Mouse (Mus musculus) kidney, postnatal 0 days (tissue): ENCODE results near the gene Miga2. TPM values are rescaled to one million over a fixed set of nuclear protein-coding genes. Genes with fewer than 3 reads are reported as not detected.

Experiments used
- ATAC-seq: fragments of 200-750 bp; cut with Nextera tagmentation; replicated peaks from 2 replicates; pipeline ENCODE4 v1.8.0; 2017; ENCODE audit warnings: low read depth, moderate number of reproducible peaks, moderate TSS enrichment, moderate library complexity; ENCODE audit not compliant: low FRiP score
- DNase-seq: peaks from one replicate; pipeline ENCODE4 v3.0.0-alpha.2; 2016; ENCODE audit warnings: low spot score
- H3K27ac ChIP-seq: fragments of 300-500 bp; sonication (generic); 2 replicates; pipeline ENCODE4 v1.5.1; 2014; ENCODE audit warnings: mild to moderate bottlenecking
- H3K27me3 ChIP-seq: fragments of 300-500 bp; sonication (generic); 2 replicates; pipeline ENCODE4 v1.6.1; 2014; ENCODE audit warnings: low read length, mixed read lengths; ENCODE audit not compliant: insufficient read depth
- H3K36me3 ChIP-seq: fragments of 300-500 bp; sonication (generic); 2 replicates; pipeline ENCODE4 v1.6.1; 2014; ENCODE audit warnings: low read length, mixed read lengths; ENCODE audit not compliant: insufficient read depth
- H3K4me1 ChIP-seq: fragments of 300-500 bp; sonication (generic); replicated peaks from 2 replicates; pipeline ENCODE4 v1.6.1; 2014; ENCODE audit warnings: antibody characterized with exemption, low read length, mixed read lengths; ENCODE audit not compliant: insufficient read depth
- H3K4me2 ChIP-seq: fragments of 300-500 bp; sonication (generic); 2 replicates; pipeline ENCODE4 v1.6.1; 2014; ENCODE audit warnings: mild to moderate bottlenecking, low read length, moderate library complexity, mixed read lengths
- H3K4me3 ChIP-seq: fragments of 300-500 bp; sonication (generic); replicated peaks from 2 replicates; pipeline ENCODE4 v1.5.1; 2014; ENCODE audit warnings: low read depth, low read length
- H3K9ac ChIP-seq: fragments of 300-500 bp; sonication (generic); 2 replicates; pipeline ENCODE4 v1.6.1; 2014; ENCODE audit warnings: low read depth, low read length
- H3K9me3 ChIP-seq: fragments of 300-500 bp; sonication (generic); replicated peaks from 2 replicates; pipeline ENCODE4 v1.6.1; 2016; ENCODE audit warnings: low read length, inconsistent platforms, mixed read lengths
- CTCF ChIP-seq: IDR thresholded peaks from 2 replicates; pipeline ENCODE4 v1.5.1; 2016; ENCODE audit warnings: antibody characterized with exemption, low read depth, mild to moderate bottlenecking, moderate library complexity
- WGBS: fragments of 180-500 bp; shearing (Covaris S2); extraction: QIAGEN DNeasy Blood & Tissue Kit; methylation state at CpG from one replicate; pipeline ENCODE4 v1.1.7; 2014; 5-methylcytosine and 5-hydroxymethylcytosine counted together
- polyA plus RNA-seq: library from polyadenylated mRNA; unstranded; fragments of >200 nt; fragmentation: Nextera tagmentation; extraction: Ambion mirVana; gene quantifications from 2 replicates; pipeline ENCODE4 v1.2.1, GENCODE M21; 2015

Miga2 gene
- polyA plus RNA-seq, 1 experiment from 2014 or later: 22.2 TPM

- Histone ChIP-seq H3K27me3 (no peaks in the 10 kb centered on the region), H3K4me3 (no peak overlapping the region), H3K4me1 (no peaks in the 10 kb centered on the region), H3K27ac (no peak overlapping the region), H3K9ac (no peak overlapping the region), H3K4me2 (no peak overlapping the region), H3K9me3 (no peaks in the 10 kb centered on the region), H3K36me3 (peaks cover 69% of the 10 kb centered on the region)
- DNase-seq: no peak
- ATAC-seq: no peak
- WGBS: 84% methylated on average over 7 of the region's 7 CpGs
- no peak for TF ChIP-seq CTCF
Measured at GRCm38 (mm10) chr2:30379307-30379706, 15.3 kb downstream of the Miga2 start.

DNA sequence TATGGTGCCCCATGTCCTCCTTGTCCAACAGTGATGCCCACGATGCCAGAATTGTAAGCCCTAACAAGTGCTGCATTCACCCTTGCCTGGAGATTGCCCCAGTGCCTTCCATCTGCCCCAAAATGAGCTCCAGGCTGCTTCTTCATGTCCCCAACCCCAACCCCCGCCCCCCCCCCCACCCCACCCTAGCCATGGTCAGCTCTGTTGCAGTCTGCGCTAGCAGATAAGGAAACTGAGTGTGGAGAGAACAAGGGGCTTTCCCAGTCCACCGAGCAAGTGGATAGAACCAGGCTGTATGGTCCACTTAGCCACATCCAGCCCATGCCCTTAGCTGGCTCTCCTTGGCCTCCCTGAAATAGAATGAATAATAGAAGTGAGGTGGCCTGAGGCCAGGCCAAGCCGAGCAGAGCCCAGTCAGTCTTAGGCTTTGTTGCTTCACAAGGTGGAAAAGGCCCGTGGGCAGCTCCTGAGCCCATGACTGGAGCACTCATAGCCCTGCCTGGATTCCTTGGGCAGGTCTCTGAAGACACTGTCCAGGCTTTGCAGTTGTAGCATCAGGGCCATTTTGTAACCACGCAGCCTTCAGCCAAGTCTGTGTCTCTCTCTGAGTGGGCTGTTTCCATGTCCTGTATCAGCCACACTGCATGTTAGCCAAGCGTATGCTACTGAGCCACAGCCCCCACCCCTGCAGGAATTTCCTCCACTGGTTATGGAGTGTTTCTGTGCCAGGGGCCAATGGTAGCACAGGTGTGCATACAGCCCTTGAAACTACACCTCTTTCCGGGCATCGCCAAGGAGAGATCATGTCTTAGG is 16.7 kb downstream of the Miga2 start:
- peaks cover 68% of the 10 kb centered on the region for H3K36me3 ChIP-seq
- H3K4me2 ChIP-seq: no peak overlapping the region
- H3K27me3 ChIP-seq: no peaks in the 10 kb centered on the region
- H3K9me3 ChIP-seq: no peaks in the 10 kb centered on the region
- H3K9ac ChIP-seq: no peak overlapping the region
- H3K4me1 ChIP-seq: no peaks in the 10 kb centered on the region
- no peak for TF ChIP-seq CTCF
- H3K27ac ChIP-seq: no peak overlapping the region
- H3K4me3 ChIP-seq: no peak overlapping the region
- no peak for DNase-seq
- 93% methylated on average over 10 of the region's 10 CpGs for WGBS
- no peak for ATAC-seq

DNA sequence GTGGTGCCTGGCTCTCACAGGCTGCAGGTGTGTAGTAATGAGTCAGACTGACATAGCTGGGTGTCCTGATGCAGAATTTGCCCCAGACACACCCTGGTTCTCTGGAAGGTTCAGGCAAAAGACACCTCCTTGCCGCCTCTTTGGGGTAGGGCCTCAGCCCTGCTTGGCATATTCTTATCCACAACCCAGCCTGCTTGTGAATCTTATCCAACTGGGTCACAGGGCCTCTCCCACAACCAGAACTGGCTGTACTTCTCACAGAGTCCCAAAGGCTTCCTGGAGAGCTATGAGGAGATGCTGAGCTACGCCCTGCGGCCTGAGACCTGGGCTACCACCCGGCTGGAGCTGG is 17.3 kb downstream of the Miga2 start:
- H3K27ac ChIP-seq: no peak overlapping the region
- no peaks in the 10 kb centered on the region for H3K9me3 ChIP-seq
- H3K4me2 ChIP-seq: no peak overlapping the region
- no peak for TF ChIP-seq CTCF
- no peak overlapping the region for H3K9ac ChIP-seq
- ATAC-seq (no peak), DNase-seq (no peak)
- 98% methylated on average over 4 of the region's 4 CpGs for WGBS
- H3K4me1 ChIP-seq: no peaks in the 10 kb centered on the region
- H3K36me3 ChIP-seq: peaks cover 62% of the 10 kb centered on the region
- no peak overlapping the region for H3K4me3 ChIP-seq
- no peaks in the 10 kb centered on the region for H3K27me3 ChIP-seq

GRCm38 (mm10) chr2:30384814-30385213 is 20.8 kb downstream of the Miga2 start:
- Histone ChIP-seq H3K9me3 (no peaks in the 10 kb centered on the region), H3K4me3 (no peak overlapping the region), H3K27ac (no peak overlapping the region), H3K27me3 (no peaks in the 10 kb centered on the region), H3K36me3 (peaks cover 34% of the 10 kb centered on the region; the same call in 1 of the 2 replicates), H3K9ac (no peak overlapping the region), H3K4me2 (no peak overlapping the region), H3K4me1 (no peaks in the 10 kb centered on the region)
- ATAC-seq: no peak
- no peak for DNase-seq
- WGBS: 68% methylated on average over 5 of the region's 5 CpGs
- no peak for TF ChIP-seq CTCF

- no peak for DNase-seq
- H3K4me3 ChIP-seq: no peak overlapping the region
- no peak overlapping the region for H3K4me2 ChIP-seq
- peaks cover 32% of the 10 kb centered on the region; the same call in 1 of the 2 replicates for H3K36me3 ChIP-seq
- WGBS: 83% methylated on average over 4 of the region's 4 CpGs
- ATAC-seq: no peak
- H3K27me3 ChIP-seq: no peaks in the 10 kb centered on the region
- H3K9ac ChIP-seq: no peak overlapping the region
- H3K9me3 ChIP-seq: no peaks in the 10 kb centered on the region
- TF ChIP-seq CTCF: no peak
- no peaks in the 10 kb centered on the region for H3K4me1 ChIP-seq
- H3K27ac ChIP-seq: no peak overlapping the region
Measured at GRCm38 (mm10) chr2:30385591-30385990, 21.6 kb downstream of the Miga2 start.

DNA sequence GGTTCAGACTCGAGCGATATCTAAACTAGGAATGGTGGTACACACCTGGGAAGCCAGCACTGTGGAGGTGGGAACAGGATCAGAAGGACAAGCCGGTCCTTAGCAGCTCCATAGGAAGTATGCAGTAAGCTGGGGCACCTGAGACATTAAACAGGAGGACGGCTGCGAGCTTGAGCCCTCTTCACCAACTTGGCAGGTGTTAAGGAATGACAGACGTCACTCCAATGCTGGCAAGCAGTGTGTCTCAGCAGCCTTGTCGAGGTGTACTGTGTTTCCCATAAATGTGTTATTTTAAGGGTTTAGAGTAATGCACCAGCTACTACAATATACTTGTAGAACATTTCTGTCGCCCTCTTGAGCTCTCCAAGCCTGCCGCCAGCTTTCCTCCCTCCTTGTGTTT is 22.9 kb downstream of the Miga2 start:
- Histone ChIP-seq H3K4me2 (no peak overlapping the region), H3K36me3 (peaks cover 21% of the 10 kb centered on the region; the same call in 1 of the 2 replicates), H3K9me3 (no peaks in the 10 kb centered on the region), H3K4me1 (no peaks in the 10 kb centered on the region), H3K9ac (no peak overlapping the region), H3K27ac (no peak overlapping the region), H3K27me3 (no peaks in the 10 kb centered on the region), H3K4me3 (no peak overlapping the region)
- WGBS: 83% methylated on average over 9 of the region's 9 CpGs
- ATAC-seq: no peak
- DNase-seq: no peak
- TF ChIP-seq CTCF: no peak
